Mouse (Mus musculus): ENCODE measurements around the gene 2310009B15Rik. TPM values are rescaled to one million over a fixed set of nuclear protein-coding genes. Genes with fewer than 3 reads are reported as not detected.
A peak's percentile ranks its signal among the peaks of the same experiment; 100 is the strongest.
"Not testable (repeated sequence)": the region's sequence is repeated elsewhere in the genome, so short reads cannot be mapped to it uniquely, and the experiment has no call there.

Gene 2310009B15Rik
- 50.6 and 52.8 TPM in 2 replicates for polyA plus RNA-seq (2015; fragmentation: Nextera tagmentation; extraction: Ambion mirVana)

DNA sequence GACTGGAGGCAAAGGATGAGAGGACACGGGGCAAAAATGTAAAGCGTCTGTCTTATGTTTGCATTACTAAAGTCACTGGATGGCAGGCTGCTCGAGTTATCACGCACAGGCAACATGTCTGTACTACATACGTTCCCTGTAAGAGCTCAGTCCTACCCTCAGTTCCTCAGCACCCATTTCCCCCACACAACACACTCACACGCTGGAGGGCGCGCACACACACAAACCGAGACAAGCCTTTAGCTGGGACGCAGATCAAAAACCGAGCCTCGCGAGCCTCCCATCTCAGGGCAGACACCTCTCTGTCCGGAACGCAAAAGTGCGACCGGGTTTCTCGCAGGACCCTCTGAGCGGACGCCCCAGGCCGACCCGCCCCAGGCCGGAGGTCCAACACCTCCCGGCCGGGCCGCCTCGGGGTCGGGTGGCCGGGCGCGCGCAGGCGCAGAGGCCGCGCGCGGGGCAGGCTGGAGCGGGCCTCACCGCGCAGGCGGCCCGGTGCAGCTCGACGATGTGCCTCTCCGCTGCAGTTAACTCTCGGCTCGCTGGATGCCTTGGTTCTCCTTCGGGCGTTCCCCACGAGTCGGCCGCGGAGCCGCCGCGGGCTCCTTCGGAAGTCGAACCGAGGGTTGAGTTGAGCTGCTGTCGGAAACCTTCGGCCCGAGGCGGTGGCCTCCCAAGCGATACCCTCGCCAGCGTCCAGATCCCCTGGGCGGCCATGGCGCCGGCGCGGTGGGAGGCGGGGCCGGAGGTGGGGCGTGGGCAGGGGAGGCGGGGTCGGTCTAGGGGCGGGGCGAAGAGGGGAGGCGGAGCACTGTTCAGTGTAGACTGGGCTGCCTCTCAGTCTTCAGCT, at the start of gene 2310009B15Rik:
2310009B15Rik (minus strand) TSS at position 752 of the 850 bp plus-strand sequence.
- H3K4me1 ChIP-seq (replicated peaks; ENCODE audit: control insufficient read depth, insufficient read depth); H3K36me3 ChIP-seq (ENCODE audit: control insufficient read depth, insufficient read depth, low read length); H3K27me3 ChIP-seq (ENCODE audit: control insufficient read depth, insufficient read depth, low read length); H3K9me3 ChIP-seq (ENCODE audit: control insufficient read depth, low read length): not testable (repeated sequence)
- H3K4me3 ChIP-seq (ENCODE audit: low read depth, low read length): peak within 1 kb of the TSS; percentile 46
- H3K9ac ChIP-seq (ENCODE audit: low read length): peak within 1 kb of the TSS; percentile 57
- DNase-seq (ENCODE audit: low spot score) (peak; percentile 92), ATAC-seq (ENCODE audit: low FRiP score, low TSS enrichment) (peak; percentile 99)
- peak within 1 kb of the TSS; percentile 29 for H3K4me2 ChIP-seq (replicated peaks; ENCODE audit: low read depth)
- 0% methylated on average over 26 of the region's 79 CpGs for WGBS
- peak within 1 kb of the TSS; percentile 84 for H3K27ac ChIP-seq (replicated peaks)

DNA sequence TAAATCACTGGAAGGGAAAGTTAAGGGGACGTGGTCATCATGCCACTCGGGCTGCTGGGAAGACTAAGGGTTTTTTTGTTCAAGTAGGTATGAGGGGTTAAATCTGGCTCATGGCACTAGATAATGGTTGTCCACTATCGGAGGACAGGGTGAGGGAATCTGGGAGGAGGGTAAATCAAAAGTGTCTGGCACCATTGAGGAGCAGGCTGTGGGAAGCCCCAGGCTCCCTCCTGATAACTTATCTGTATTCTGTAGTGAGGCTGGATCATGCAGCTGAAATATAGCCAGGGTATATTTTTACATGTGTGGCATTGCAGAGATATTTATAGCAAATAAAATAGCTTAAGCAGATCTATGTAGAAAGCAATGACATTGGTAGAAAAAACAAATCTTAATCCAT, 49.6 kb upstream of the 2310009B15Rik start:
- Histone ChIP-seq H3K9ac (ENCODE audit: low read length) (no peak overlapping the region), H3K4me3 (ENCODE audit: low read depth, low read length) (no peak overlapping the region), H3K4me1 (replicated peaks; ENCODE audit: control insufficient read depth, insufficient read depth) (no peaks in the 10 kb centered on the region), H3K27ac (replicated peaks) (no peak overlapping the region), H3K27me3 (ENCODE audit: control insufficient read depth, insufficient read depth, low read length) (no peaks in the 10 kb centered on the region), H3K4me2 (replicated peaks; ENCODE audit: low read depth) (no peak overlapping the region), H3K36me3 (ENCODE audit: control insufficient read depth, insufficient read depth, low read length) (no peaks in the 10 kb centered on the region), H3K9me3 (ENCODE audit: control insufficient read depth, low read length) (no peaks in the 10 kb centered on the region)
- no peak for ATAC-seq (ENCODE audit: low FRiP score, low TSS enrichment)
- no peak for DNase-seq (ENCODE audit: low spot score)
- TF ChIP-seq EP300 (optimal IDR thresholded peaks at IDR 0.05) (no peak), CTCF (IDR thresholded peaks at IDR 0.05; ENCODE audit: low read depth) (no peak)
- WGBS: 65% methylated on average over 3 of the region's 3 CpGs

DNA sequence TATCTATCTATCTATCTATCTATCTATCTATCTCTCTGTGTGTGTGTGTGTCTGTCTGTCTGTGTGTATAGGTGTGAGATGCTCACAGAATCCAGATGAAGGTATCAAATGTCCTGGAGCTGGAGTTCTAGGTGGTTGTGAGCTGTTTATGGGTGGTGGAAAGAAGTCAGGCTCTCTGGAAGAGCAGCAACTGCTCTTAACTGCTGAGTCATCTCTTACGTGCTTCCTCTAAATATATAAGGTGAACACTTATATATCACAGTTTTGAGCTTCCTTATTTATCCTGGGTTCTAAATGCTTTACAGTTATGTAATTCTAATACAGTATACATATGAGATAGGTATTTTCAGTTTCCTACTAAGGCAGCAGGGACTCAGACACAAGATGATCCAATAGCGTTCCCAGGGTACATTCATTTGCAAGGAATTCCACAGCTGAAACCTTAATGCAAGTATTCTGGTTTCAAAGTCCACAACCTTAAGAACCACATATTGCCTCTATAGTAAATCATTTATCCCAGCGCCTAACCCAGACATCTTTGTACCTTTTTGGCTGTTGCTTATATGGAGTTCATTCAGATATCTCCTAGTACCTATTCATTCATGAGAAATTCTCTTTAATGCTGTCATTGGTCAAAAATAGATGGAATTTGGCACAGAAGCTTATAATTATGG, 48.6 kb upstream of the 2310009B15Rik start:
- no peak overlapping the region for H3K27ac ChIP-seq (replicated peaks)
- H3K4me1 ChIP-seq (replicated peaks; ENCODE audit: control insufficient read depth, insufficient read depth): no peaks in the 10 kb centered on the region
- no peaks in the 10 kb centered on the region for H3K9me3 ChIP-seq (ENCODE audit: control insufficient read depth, low read length)
- DNase-seq (ENCODE audit: low spot score): no peak
- no peak for ATAC-seq (ENCODE audit: low FRiP score, low TSS enrichment)
- no peaks in the 10 kb centered on the region for H3K27me3 ChIP-seq (ENCODE audit: control insufficient read depth, insufficient read depth, low read length)
- no peak overlapping the region for H3K4me3 ChIP-seq (ENCODE audit: low read depth, low read length)
- no peak overlapping the region for H3K9ac ChIP-seq (ENCODE audit: low read length)
- no peak for TF ChIP-seq CTCF (IDR thresholded peaks at IDR 0.05; ENCODE audit: low read depth)
- TF ChIP-seq EP300 (optimal IDR thresholded peaks at IDR 0.05): no peak
- 84% methylated on average over 3 of the region's 3 CpGs for WGBS
- H3K36me3 ChIP-seq (ENCODE audit: control insufficient read depth, insufficient read depth, low read length): no peaks in the 10 kb centered on the region
- no peak overlapping the region for H3K4me2 ChIP-seq (replicated peaks; ENCODE audit: low read depth)

DNA sequence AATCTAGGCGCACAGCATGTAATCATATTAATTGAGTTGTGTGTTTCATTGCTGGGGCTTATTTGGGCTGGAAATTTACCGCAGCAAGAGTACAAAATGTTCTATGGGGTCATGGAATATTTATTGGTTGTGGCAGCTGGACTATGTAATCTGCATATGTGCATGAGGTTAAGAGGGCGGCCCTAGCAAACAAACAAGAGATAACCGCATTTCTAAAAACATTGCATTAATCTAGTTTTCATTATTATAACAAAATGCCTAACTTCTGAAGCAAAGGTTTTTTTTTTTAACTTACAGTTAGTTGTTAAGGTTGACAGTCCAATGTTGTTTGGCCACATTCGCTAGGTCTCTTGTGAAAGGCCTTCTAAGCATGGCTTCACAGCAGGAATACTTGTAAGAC, 47.2 kb upstream of the 2310009B15Rik start:
- Histone ChIP-seq H3K9ac (ENCODE audit: low read length) (no peak overlapping the region), H3K4me3 (ENCODE audit: low read depth, low read length) (no peak overlapping the region), H3K27ac (replicated peaks) (no peak overlapping the region), H3K4me1 (replicated peaks; ENCODE audit: control insufficient read depth, insufficient read depth) (no peaks in the 10 kb centered on the region), H3K9me3 (ENCODE audit: control insufficient read depth, low read length) (no peaks in the 10 kb centered on the region), H3K27me3 (ENCODE audit: control insufficient read depth, insufficient read depth, low read length) (no peaks in the 10 kb centered on the region), H3K36me3 (ENCODE audit: control insufficient read depth, insufficient read depth, low read length) (no peaks in the 10 kb centered on the region), H3K4me2 (replicated peaks; ENCODE audit: low read depth) (no peak overlapping the region)
- no peak for DNase-seq (ENCODE audit: low spot score)
- TF ChIP-seq CTCF (IDR thresholded peaks at IDR 0.05; ENCODE audit: low read depth) (no peak), EP300 (optimal IDR thresholded peaks at IDR 0.05) (no peak)
- ATAC-seq (ENCODE audit: low FRiP score, low TSS enrichment): no peak
- WGBS: 89% methylated on average over 5 of the region's 5 CpGs

DNA sequence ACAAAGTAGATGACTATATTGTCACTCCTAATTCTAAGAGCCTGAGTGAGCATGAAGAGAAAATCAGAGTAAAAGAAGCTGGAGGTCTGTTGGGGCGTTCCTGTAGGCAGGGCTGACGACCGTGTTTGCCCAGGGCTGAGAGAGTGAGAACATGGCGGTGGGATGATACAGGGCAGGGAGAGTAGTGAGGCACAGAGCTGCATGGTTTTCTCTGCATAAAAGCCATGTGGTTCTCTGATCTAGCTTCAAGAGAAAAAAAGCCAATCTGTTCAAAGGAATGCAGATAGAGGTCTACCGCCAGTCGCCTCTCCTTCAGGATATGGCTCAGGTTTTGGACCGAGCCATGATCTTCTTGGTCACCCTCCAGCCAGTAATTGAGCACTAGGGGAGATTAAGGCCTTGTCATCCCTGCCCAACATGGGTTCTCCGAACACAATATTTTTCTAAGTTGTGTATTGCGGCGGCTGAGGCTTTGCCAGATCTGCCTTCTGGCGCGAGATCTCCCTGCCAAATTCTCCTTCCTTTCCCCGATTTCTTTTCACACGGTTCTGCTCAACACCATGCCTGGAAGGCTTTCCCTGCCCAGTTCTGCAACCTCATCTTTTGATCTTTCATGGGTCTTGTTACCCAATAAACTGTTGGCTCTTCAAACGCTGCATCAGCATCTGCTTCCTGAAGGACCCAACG, 44.9 kb upstream of the 2310009B15Rik start:
- Histone ChIP-seq H3K27ac (replicated peaks) (no peak overlapping the region), H3K4me1 (replicated peaks; ENCODE audit: control insufficient read depth, insufficient read depth) (no peaks in the 10 kb centered on the region), H3K27me3 (ENCODE audit: control insufficient read depth, insufficient read depth, low read length) (no peaks in the 10 kb centered on the region), H3K9ac (ENCODE audit: low read length) (no peak overlapping the region), H3K4me3 (ENCODE audit: low read depth, low read length) (no peak overlapping the region), H3K36me3 (ENCODE audit: control insufficient read depth, insufficient read depth, low read length) (no peaks in the 10 kb centered on the region), H3K4me2 (replicated peaks; ENCODE audit: low read depth) (no peak overlapping the region), H3K9me3 (ENCODE audit: control insufficient read depth, low read length) (no peaks in the 10 kb centered on the region)
- ATAC-seq (ENCODE audit: low FRiP score, low TSS enrichment) (no peak), DNase-seq (ENCODE audit: low spot score) (no peak)
- WGBS: 85% methylated on average over 16 of the region's 16 CpGs
- no peak for TF ChIP-seq EP300 (optimal IDR thresholded peaks at IDR 0.05)
- no peak for TF ChIP-seq CTCF (IDR thresholded peaks at IDR 0.05; ENCODE audit: low read depth)
